Comparison of ENCODE assay signal across 14 mouse cellular contexts in genomic region chr16:45097467-45097866, GRCm38 (mm10). TPM values are rescaled to one million over a fixed set of nuclear protein-coding genes. Genes with fewer than 3 reads are reported as not detected.
DNase-seq lines count a peak whose midpoint lies in the region; ATAC-seq and TF ChIP-seq lines count a peak whose summit lies in the region.
"Had no signal": no experiment of that assay in that cellular context is flagged by ENCODE, and none has a peak within 500 bp of the region (broad histone marks: within the 10 kb centered on the region; RNA-seq: fewer than 3 reads in every experiment).

No protein-coding gene starts in this region.

- no peak for TF ChIP-seq POLR2A in limb, embryonic 14.5 days (IDR thresholded peaks at IDR 0.05; ENCODE audit: borderline replicate concordance, extremely low read depth, insufficient read depth, insufficient read length)

- H3K4me3 ChIP-seq in embryonic facial prominence, embryonic 13.5 days = no peak overlapping the region
- H3K4me3 ChIP-seq in embryonic facial prominence, embryonic 10.5 days = no peak overlapping the region
- peak overlapping the region; percentile 8 for H3K4me3 ChIP-seq in kidney, embryonic 16.5 days (ENCODE audit: low read length)
- no peak overlapping the region for H3K4me3 ChIP-seq in embryonic facial prominence, embryonic 15.5 days (replicated peaks)
- H3K4me3 ChIP-seq in limb, embryonic 14.5 days (replicated peaks; ENCODE audit: low read length) = no peak overlapping the region

- peaks cover 47% of the 10 kb centered on the region for H3K4me1 ChIP-seq in embryonic facial prominence, embryonic 13.5 days
- H3K4me1 ChIP-seq in embryonic facial prominence, embryonic 10.5 days = peaks cover 33% of the 10 kb centered on the region
- H3K4me1 ChIP-seq in kidney, embryonic 16.5 days (ENCODE audit: insufficient read depth, low read length) = peaks cover 58% of the 10 kb centered on the region
- H3K4me1 ChIP-seq in embryonic facial prominence, embryonic 15.5 days = peaks cover 21% of the 10 kb centered on the region
- peaks cover 32% of the 10 kb centered on the region for H3K4me1 ChIP-seq in limb, embryonic 14.5 days (ENCODE audit: control insufficient read depth, insufficient read depth, low read length)

- no peaks in the 10 kb centered on the region for H3K9me3 ChIP-seq in embryonic facial prominence, embryonic 13.5 days
- no peaks in the 10 kb centered on the region for H3K9me3 ChIP-seq in embryonic facial prominence, embryonic 10.5 days
- H3K9me3 ChIP-seq in kidney, embryonic 16.5 days (ENCODE audit: low read length) = no peaks in the 10 kb centered on the region
- no peaks in the 10 kb centered on the region for H3K9me3 ChIP-seq in embryonic facial prominence, embryonic 15.5 days (replicated peaks)
- no peaks in the 10 kb centered on the region for H3K9me3 ChIP-seq in limb, embryonic 14.5 days (ENCODE audit: control insufficient read depth, low read length)
- H3K9me3 ChIP-seq: G1E had no signal

- H3K4me2 ChIP-seq in embryonic facial prominence, embryonic 13.5 days = peak overlapping the region; percentile 23
- peak overlapping the region; percentile 57 for H3K4me2 ChIP-seq in kidney, embryonic 16.5 days (replicated peaks; ENCODE audit: low read depth, low read length)
- H3K4me2 ChIP-seq in embryonic facial prominence, embryonic 15.5 days (replicated peaks) = peak overlapping the region; percentile 10; the same call in 1 of the 2 replicates
- peak overlapping the region; percentile 59; the same call in 1 of the 2 replicates for H3K4me2 ChIP-seq in limb, embryonic 14.5 days (replicated peaks; ENCODE audit: low read depth, low read length, severe bottlenecking)

- H3K9ac ChIP-seq in embryonic facial prominence, embryonic 13.5 days = no peak overlapping the region
- H3K9ac ChIP-seq in kidney, embryonic 16.5 days (replicated peaks; ENCODE audit: low read length) = no peak overlapping the region
- H3K9ac ChIP-seq in embryonic facial prominence, embryonic 15.5 days = no peak overlapping the region
- no peak overlapping the region for H3K9ac ChIP-seq in limb, embryonic 14.5 days (ENCODE audit: low read depth, low read length, severe bottlenecking)

- ATAC-seq in embryonic facial prominence, embryonic 13.5 days (ENCODE audit: insufficient number of reproducible peaks, insufficient read depth, low FRiP score, low TSS enrichment, low read depth) = no peak
- no peak for ATAC-seq in kidney, embryonic 16.5 days (ENCODE audit: low FRiP score, low TSS enrichment)
- no peak for ATAC-seq in embryonic facial prominence, embryonic 15.5 days (ENCODE audit: insufficient number of reproducible peaks, low FRiP score, low TSS enrichment, low read depth)
- no peak for ATAC-seq in limb, embryonic 14.5 days (ENCODE audit: low FRiP score, low read depth)

- WGBS in embryonic facial prominence, embryonic 13.5 days = 87% methylated on average over 2 of the region's 2 CpGs
- 95% methylated on average over 2 of the region's 2 CpGs for WGBS in embryonic facial prominence, embryonic 10.5 days
- 95% methylated on average over 2 of the region's 2 CpGs for WGBS in kidney, embryonic 16.5 days
- 89% methylated on average over 2 of the region's 2 CpGs for WGBS in embryonic facial prominence, embryonic 15.5 days
- WGBS in limb, embryonic 14.5 days = 93% methylated on average over 2 of the region's 2 CpGs

- H3K27ac ChIP-seq in embryonic facial prominence, embryonic 13.5 days = no peak overlapping the region
- no peak overlapping the region for H3K27ac ChIP-seq in embryonic facial prominence, embryonic 10.5 days (replicated peaks)
- no peak overlapping the region for H3K27ac ChIP-seq in kidney, embryonic 16.5 days (ENCODE audit: low read length)
- no peak overlapping the region for H3K27ac ChIP-seq in embryonic facial prominence, embryonic 15.5 days (replicated peaks)
- no peak overlapping the region for H3K27ac ChIP-seq in limb, embryonic 14.5 days (replicated peaks; ENCODE audit: low read depth, low read length)

- no peaks in the 10 kb centered on the region for H3K36me3 ChIP-seq in embryonic facial prominence, embryonic 13.5 days
- H3K36me3 ChIP-seq in embryonic facial prominence, embryonic 10.5 days (replicated peaks) = no peaks in the 10 kb centered on the region
- H3K36me3 ChIP-seq in kidney, embryonic 16.5 days (ENCODE audit: insufficient read depth, low read length) = no peaks in the 10 kb centered on the region
- H3K36me3 ChIP-seq in embryonic facial prominence, embryonic 15.5 days = no peaks in the 10 kb centered on the region
- H3K36me3 ChIP-seq in limb, embryonic 14.5 days (ENCODE audit: control insufficient read depth, insufficient read depth, low read length) = no peaks in the 10 kb centered on the region
- H3K36me3 ChIP-seq: G1E had no signal

- no peak for DNase-seq in embryonic facial prominence, embryonic 10.5 days (ENCODE audit: low spot score)
- no peak for DNase-seq in kidney, adult 9 months
- no peak for DNase-seq in limb, embryonic 14.5 days (ENCODE audit: low spot score)
- no peak for DNase-seq in ovary, postnatal 14 days (ENCODE audit: low spot score)
- no peak for DNase-seq in spleen, postnatal 10 days (ENCODE audit: low spot score in 2 of 2)
- DNase-seq: adrenal gland, adult 8-10 months; cerebellum, adult 11 months; lung, adult 18-20 months; midbrain, embryonic 14.5 days; thymus, postnatal 36 days had no signal

- no peaks in the 10 kb centered on the region for H3K27me3 ChIP-seq in embryonic facial prominence, embryonic 13.5 days
- H3K27me3 ChIP-seq in embryonic facial prominence, embryonic 10.5 days (replicated peaks; ENCODE audit: low read depth, poor library complexity, severe bottlenecking) = no peaks in the 10 kb centered on the region
- H3K27me3 ChIP-seq in kidney, embryonic 16.5 days (ENCODE audit: insufficient read depth, low read length) = no peaks in the 10 kb centered on the region
- H3K27me3 ChIP-seq in embryonic facial prominence, embryonic 15.5 days = no peaks in the 10 kb centered on the region
- no peaks in the 10 kb centered on the region for H3K27me3 ChIP-seq in limb, embryonic 14.5 days (ENCODE audit: control insufficient read depth, insufficient read depth, low read length)

RNA-seq across cellular contexts. Expression of gene Ccdc80, which starts 4.3 kb away (rescaled TPM):
- polyA plus RNA-seq in embryonic facial prominence, embryonic 13.5 days (2015; fragmentation: Nextera tagmentation; extraction: Ambion mirVana) = 49.8 and 51.8 TPM in 2 replicates
- 25.2 and 25.7 TPM in 2 replicates for polyA plus RNA-seq in embryonic facial prominence, embryonic 10.5 days (2016; fragmentation: Nextera tagmentation; extraction: Ambion mirVana)
- polyA plus RNA-seq in kidney, embryonic 16.5 days (2015; fragmentation: Nextera tagmentation; extraction: Ambion mirVana) = 112 and 114 TPM in 2 replicates
- 75.7 and 76.0 TPM in 2 replicates for polyA plus RNA-seq in embryonic facial prominence, embryonic 15.5 days (2015; fragmentation: Nextera tagmentation; extraction: Ambion mirVana)
- 44.5 and 56.9 TPM in 2 replicates for polyA plus RNA-seq in limb, embryonic 14.5 days (2012; rRNA removed)
- 94.4 and 107 TPM in 2 replicates for polyA plus RNA-seq in limb, embryonic 14.5 days (2014; fragmentation: Nextera tagmentation; extraction: Ambion mirVana)
- polyA plus RNA-seq: G1E had no signal
